Mouse (Mus musculus): ENCODE measurements around the gene Rbfox1.

- no peak for TF ChIP-seq CTCF (IDR thresholded peaks at IDR 0.05; ENCODE audit: insufficient read depth, low read length)
- no peak for TF ChIP-seq POLR2A (IDR thresholded peaks at IDR 0.05; ENCODE audit: borderline replicate concordance, extremely low read depth, low read depth, low read length)
These were observed 177.3 kb downstream of the Rbfox1 start for GRCm38 (mm10) chr16:6062495-6062894.

Measured in lung, adult 2 months (tissue).